Mouse (Mus musculus) spleen, postnatal 14 days (tissue): Measurements from ENCODE around the gene Wdr26.
A peak's percentile ranks its signal among the peaks of the same experiment; 100 is the strongest.

ENCODE experiments used
- DNase-seq, 2 experiments: peaks; one replicate each; pipeline ENCODE4 v3.0.0; 2021 to 2022; ENCODE audit warnings: low spot score in 2 of 2

Wdr26 gene

DNA sequence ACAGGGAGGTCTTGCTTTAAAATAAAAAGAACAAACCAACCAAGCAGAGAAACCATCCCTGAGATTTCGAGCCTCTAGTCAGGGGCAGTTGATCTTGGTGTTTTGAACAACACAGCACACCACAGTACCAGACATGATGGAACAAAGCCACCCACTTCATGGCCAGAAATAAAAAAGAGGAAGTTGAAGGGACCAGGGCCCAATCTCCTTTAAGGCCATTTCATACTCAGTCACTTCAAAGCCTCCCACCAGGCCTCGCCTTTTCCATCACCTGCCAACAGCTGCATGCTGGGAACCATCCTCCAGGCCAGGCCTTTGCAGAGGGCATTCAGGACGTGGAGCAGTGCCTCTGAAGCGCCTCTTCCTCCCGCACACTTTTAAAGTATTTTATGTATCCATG, 25.5 kb upstream of the Wdr26 start:
- no peak for DNase-seq

DNA sequence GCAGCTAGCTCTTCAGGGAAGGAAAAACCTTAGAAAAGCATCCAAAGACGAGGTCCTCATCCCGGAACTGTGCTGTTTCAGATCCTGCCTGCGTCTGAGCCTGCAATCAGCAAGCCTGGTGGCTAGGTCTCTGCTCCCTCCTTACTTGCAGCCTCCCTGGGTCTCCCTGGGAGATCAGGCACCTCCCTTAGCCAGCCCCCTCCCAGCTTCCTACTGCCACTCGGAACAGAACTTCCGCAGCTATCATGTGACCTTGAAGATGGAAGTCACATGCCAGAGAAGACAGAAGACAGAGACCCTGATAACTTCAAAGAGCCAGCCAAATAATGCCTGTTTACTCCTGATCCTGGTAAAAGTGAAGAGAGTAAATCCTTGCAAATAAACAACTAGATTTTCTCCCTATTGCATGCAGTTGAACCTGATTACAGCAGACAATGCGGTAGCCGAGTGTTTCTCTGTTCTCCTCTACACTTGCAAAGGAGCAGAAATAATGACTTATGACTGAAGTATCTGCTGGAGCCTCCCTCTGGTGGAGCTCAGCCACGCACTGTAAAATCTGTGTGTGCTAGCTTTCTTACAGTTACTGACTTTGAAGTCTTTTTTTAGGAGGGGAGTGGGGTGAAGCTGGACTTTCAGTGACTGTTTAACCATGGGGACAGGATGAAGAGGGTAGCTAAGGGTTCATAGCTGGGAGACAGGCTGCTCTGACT, 22.7 kb upstream of the Wdr26 start:
- peak in 1 of 2 experiments; percentile 24 for DNase-seq

DNA sequence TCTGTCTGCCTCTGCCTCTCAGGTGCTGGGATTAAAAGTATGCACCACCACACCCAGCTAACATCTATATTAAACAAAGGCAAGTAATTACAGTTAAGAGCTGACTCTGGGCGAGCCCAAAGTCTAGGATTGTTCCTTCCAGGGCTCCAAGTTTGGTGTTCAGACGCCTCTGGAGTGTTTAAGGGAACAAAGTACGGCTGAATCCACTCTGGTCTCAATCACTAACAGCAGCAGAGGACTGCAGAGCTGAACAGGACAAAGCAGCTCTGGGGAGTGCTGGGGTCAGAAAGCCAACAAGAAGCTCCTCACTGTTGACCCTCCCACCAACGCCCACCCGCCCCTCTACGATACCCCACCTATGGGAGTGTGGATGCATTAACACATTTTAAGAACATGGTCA, 21.9 kb upstream of the Wdr26 start:
- no peak for DNase-seq

GRCm38 (mm10) chr1:181232307-181233027, 20.7 kb upstream of the Wdr26 start:
- DNase-seq = peak; percentile 66 to 85

DNA sequence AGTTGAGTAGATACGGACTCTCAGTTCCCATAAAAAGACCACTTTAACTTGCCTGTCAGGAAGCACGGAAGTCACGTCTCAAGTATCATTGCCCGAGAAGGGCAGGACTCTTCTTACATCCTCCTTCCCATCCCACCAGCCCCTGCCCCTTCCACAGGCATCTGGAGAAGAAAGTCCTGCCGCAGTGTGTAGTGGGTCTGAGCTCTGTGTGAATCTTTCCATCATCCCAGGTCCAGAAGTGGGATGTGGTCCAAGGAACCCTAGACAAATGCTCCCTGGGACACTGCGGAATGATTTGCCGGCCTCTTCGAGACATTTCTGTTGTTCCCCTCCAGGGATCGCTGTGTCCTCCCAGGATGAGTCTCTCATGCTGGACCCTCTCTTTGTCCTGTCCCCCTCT, 20.0 kb upstream of the Wdr26 start:
- no peak for DNase-seq

DNA sequence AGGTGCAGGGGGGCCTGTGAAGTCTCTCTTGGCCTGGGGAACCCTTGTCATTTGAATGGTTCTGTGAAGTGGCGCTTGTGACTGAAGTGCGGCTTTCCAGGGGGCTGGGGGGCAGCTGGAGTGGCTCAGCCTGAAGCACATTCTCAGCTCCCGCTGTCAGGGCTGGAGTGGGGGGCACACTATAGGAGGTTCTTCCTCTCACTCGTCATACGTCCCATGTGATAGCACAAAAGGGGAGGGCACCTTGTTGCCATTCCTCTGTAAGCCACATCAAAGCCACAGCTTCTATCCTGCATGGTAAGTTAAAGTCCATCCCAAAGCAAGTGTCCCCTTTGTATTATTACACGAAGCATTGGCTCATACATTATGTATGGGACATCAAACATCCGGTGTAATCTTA, 19.5 kb upstream of the Wdr26 start:
- no peak for DNase-seq

- DNase-seq = peak; percentile 32 to 48
Observed at GRCm38 (mm10) chr1:181230731-181231148, 18.9 kb upstream of the Wdr26 start.

DNA sequence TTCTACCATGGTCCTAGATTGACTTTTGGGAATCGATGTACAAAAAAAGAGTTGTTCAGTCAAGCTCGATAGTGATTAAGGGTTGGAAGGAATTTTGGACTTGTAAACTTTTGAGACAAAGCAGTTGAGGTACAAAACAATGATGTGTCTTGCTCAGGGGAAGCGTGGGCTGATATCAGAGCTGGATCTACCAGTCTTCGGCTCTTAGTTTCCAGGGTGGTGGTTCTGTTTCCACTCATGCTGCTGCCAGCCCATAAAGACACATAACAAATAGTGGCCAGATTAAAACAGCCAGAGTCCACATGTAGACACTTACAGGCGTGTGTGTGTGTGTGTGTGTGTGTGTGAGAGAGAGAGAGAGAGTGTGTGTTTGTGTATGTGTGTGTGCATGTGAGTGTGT, 17.2 kb upstream of the Wdr26 start:
- no peak for DNase-seq

DNA sequence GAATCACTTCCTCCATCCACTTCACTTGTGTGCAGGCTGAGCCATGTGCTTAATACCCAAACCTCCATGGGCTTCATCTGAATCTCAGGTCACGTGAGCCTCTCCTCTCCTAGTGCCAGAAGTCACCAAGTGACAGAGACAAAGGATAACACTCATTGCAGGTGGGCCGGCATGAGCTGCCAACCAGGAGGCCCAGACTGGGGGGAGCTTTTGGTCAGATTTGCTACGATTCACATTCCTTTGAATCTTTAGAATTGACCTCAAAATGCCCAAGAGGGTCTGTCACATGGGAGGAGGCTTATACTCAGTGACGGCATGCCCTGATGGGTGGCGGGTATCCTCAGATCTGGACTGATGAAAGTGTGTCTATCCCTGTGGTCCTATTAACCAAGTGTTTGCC, 16.8 kb upstream of the Wdr26 start:
- no peak for DNase-seq

GRCm38 (mm10) chr1:181227804-181228203, 16.0 kb upstream of the Wdr26 start:
- DNase-seq = no peak

GRCm38 (mm10) chr1:181226850-181227249, 15.0 kb upstream of the Wdr26 start:
- DNase-seq = no peak

DNA sequence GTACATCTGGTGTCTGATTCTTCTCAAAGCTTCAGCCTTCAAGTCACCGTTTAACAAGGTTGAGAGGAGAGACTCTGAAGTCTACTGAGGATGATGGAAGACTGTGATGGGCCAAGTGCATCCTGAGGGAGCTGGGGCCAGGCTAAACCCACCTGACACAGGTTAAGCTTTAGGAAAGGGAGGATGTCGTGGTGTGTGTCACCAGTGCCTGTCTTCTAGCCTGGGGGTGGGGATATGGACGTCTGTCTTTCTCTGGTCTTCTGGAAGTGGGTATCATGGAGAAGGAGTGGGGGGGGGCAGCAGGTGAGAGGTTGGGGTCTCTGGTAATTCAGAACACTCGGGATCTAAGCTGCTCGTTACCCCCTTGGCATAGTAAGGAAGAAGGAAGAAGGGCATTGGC, 13.5 kb upstream of the Wdr26 start:
- no peak for DNase-seq

GRCm38 (mm10) chr1:181222041-181222440, 10.2 kb upstream of the Wdr26 start:
- no peak for DNase-seq

GRCm38 (mm10) chr1:181216315-181216714, 4.5 kb upstream of the Wdr26 start:
- DNase-seq = peak; percentile 49 to 52

DNA sequence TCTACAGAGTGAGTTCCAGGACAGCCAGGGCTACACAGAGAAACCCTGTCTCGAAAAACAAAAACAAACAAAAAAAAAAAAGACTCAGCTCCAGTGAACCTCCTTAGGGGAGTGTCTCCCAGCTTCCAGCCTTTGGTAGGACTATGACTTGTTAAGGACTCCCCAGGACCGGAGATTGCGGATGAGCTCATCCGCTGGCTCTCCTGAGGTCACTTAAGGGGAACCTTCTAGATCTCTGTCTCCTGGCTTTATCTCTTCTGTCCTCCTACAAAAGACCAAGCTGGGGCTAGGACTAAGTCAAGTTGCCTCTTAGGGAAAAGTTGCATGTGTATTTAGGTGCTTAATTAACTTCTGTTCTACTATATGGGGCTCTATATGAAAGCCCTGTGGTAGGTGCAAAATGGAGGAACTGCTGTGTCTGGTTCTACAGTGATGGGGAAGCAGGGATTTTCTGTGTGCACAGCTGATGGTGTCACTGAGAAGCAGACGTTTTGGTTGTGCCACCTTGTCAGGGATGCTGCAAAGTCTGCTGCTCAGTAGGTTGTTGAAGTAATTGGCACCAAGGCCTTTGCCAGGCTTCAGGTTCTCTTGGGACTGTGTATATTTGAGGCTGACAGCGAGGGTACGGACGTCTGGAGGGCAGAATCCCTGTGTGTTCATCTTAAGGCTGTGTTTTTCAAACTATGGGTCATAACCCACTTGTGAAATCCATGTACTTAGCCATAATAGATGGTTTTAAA, 2.7 kb upstream of the Wdr26 start:
- DNase-seq = no peak

GRCm38 (mm10) chr1:181211403-181211919, 340 bp downstream of the Wdr26 start:
- peak in 1 of 2 experiments; percentile 26 for DNase-seq

GRCm38 (mm10) chr1:181210601-181211402, 999 bp downstream of the Wdr26 start:
- peak in 1 of 2 experiments; percentile 33 for DNase-seq

DNA sequence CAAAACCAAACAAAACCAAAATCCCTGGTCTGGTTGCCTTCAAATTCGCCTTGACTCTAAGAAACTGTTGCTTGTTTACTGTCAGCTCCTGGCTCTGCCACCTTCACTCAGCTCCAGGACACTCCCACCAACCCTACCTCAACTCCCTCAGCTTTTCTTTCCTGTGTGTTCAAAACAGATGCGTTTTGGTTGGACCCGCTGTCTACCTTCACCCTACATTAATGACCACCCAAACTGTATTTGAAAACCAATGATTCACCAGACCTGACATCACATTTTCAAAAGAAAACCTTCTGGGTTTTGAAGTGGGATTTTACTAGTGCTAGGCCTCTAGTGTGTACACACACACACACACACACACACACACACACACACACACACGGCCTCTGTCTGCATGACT, 1.7 kb downstream of the Wdr26 start:
- no peak for DNase-seq

GRCm38 (mm10) chr1:181199446-181199845, 12.4 kb downstream of the Wdr26 start:
- DNase-seq = no peak

DNA sequence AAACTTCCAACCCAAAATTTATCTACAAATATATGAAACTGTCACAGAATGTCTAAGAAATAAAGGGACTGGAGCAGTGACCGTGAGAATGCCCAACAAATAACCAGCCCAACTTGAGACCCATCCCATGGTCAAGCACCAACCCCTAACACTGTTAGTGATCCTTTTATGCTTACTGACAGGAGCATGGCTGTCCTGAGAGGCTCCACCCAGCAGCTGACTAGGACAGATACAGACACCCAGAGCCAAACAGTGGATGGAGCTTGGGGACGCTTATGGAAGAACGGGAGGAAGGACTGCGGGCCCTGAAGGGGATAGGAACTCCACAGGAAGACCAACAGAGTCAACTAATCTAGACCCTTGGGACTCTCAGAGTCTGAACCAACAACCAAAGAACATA, 22.9 kb downstream of the Wdr26 start:
- no peak for DNase-seq

GRCm38 (mm10) chr1:181170210-181170609, 41.6 kb downstream of the Wdr26 start:
- peak in 1 of 2 experiments; percentile 25 for DNase-seq

DNA sequence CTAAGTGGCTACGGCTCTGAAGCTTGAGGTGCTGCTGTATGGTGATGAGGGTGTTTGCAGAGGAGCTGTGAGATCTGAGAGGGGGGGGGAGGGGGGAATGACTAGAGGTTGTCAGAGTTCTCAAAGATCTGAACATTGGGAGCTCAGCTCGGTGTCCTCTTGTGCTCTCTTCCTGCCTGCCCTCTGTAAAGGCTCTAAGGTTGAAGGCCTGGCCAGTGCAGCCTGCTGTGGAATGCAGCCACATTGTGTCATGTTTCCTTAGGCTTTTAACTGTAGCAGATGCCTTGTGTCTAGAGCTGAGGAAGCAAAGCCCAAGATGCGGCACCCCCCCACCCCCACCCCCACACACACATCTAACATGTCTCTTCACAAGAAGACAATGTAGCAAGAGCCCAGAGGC, 43.4 kb downstream of the Wdr26 start:
- DNase-seq = no peak
